Mouse (Mus musculus): ENCODE measurements around the gene Eps8. TPM values are rescaled to one million over a fixed set of nuclear protein-coding genes. Genes with fewer than 3 reads are reported as not detected.
"Not testable (repeated sequence)": the region's sequence is repeated elsewhere in the genome, so short reads cannot be mapped to it uniquely, and the experiment has no call there.

Gene Eps8
- polyA plus RNA-seq, 1 experiment from 2014 or later: 14.2 TPM

DNA sequence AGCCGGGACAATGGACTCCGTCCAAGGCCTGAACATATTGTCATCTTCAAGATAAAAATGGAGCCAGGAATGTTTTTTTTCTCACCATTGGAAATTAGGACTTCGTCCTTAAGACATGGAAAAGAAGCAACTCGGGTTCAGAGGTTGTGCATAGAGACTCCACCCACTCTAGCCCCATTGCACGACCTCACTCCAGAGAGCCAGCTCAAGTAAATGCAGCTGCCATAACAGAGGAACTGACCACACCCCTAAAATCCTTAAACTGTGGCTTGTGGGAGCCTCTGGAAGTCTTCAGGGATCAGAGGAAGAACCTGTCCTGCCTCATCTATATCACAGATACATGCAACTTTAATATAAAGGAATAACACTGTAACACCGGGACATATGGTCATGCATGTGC, 155.9 kb downstream of the Eps8 start:
- no peaks in the 10 kb centered on the region for H3K27me3 ChIP-seq
- 76% methylated on average over 6 of the region's 6 CpGs for WGBS
- no peak overlapping the region for H3K9ac ChIP-seq (replicated peaks)
- H3K4me3 ChIP-seq: no peak overlapping the region
- H3K36me3 ChIP-seq: no peaks in the 10 kb centered on the region
- no peaks in the 10 kb centered on the region for H3K9me3 ChIP-seq
- no peak overlapping the region for H3K27ac ChIP-seq (replicated peaks)
- no peak overlapping the region for H3K4me2 ChIP-seq (replicated peaks)
- no peak for ATAC-seq (replicated peaks)
- H3K4me1 ChIP-seq: no peaks in the 10 kb centered on the region

DNA sequence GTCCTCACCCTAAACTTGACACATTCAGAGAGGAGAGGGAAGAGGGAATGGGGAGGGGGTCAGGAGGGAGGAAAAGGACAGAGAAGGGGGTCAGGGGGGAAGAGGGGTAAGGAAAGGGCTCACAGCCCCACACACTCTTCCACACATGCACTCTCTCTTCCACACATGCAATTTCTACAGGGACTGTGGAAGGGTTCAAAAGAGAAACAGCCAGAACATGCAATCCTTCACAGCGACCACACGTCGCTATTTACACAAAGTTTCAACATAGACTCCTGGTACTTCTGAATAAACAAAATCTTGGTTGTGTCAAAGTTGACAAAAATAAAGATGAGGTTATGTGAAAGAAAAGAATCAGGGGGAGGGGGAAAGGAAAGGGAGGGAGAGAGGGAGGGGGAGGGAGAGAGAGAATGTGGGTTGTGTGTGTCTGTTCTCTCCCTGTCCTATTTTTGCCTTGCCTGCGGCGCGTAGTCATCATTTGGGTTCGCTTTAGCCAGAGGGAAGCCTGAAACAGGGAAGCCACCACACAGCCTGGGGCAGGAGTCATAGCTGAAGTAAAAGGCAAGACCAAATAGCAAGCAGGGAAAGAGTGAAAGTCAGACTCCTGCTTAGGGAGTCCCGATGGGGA, 157.4 kb downstream of the Eps8 start:
- Histone ChIP-seq H3K27me3 (no peaks in the 10 kb centered on the region), H3K4me2 (replicated peaks) (no peak overlapping the region), H3K9ac (replicated peaks) (no peak overlapping the region), H3K9me3 (no peaks in the 10 kb centered on the region), H3K4me1 (no peaks in the 10 kb centered on the region), H3K27ac (replicated peaks) (no peak overlapping the region), H3K36me3 (no peaks in the 10 kb centered on the region), H3K4me3 (no peak overlapping the region)
- no peak for ATAC-seq (replicated peaks)
- WGBS: 85% methylated on average over 8 of the region's 8 CpGs

DNA sequence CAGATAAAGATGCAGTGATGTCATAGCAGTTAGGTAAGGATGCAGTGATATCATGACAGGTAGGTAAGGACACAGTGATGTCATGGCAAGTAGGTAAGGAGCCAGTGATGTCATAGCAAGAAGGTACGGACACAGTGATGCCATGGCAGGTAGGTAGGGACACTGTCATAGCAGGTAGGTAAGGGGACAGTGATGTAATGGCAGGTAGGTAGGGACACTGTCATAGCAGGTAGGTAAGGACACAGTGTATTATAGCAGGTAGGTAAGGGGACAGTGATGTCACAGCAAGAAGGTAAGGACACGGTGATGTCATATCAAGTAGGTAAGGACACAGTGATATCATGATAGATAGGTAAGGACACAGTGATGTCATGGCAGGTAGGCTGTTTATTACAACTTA, 158.1 kb downstream of the Eps8 start:
- Histone ChIP-seq H3K4me3 (no peak overlapping the region), H3K36me3 (no peaks in the 10 kb centered on the region), H3K9me3 (no peaks in the 10 kb centered on the region), H3K27ac (replicated peaks) (no peak overlapping the region), H3K4me2 (replicated peaks) (no peak overlapping the region), H3K9ac (replicated peaks) (no peak overlapping the region), H3K27me3 (no peaks in the 10 kb centered on the region), H3K4me1 (no peaks in the 10 kb centered on the region)
- WGBS: 95% methylated on average over 2 of the region's 2 CpGs
- no peak for ATAC-seq (replicated peaks)

DNA sequence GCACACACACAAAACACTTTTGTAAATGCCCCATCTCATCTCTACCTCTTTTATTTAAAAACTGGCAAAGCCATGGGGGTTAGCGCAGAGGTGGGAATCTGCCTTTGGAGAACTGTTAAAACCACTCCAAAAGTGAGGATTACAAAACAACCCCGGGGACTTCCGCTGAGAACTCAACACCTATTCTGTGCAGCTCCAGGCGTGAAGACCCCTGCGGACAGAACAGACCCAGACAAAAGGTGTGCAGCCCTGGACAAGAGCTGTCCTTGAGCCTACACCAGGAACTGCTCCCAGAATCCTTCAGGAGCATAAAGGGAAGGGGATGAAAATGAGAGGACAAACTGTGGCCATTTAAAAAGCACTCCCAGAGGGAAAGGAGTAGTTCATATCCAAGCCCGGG, 159.4 kb downstream of the Eps8 start:
- no peak for ATAC-seq (replicated peaks)
- 66% methylated on average over 6 of the region's 6 CpGs for WGBS
- H3K27ac ChIP-seq (replicated peaks): no peak overlapping the region

DNA sequence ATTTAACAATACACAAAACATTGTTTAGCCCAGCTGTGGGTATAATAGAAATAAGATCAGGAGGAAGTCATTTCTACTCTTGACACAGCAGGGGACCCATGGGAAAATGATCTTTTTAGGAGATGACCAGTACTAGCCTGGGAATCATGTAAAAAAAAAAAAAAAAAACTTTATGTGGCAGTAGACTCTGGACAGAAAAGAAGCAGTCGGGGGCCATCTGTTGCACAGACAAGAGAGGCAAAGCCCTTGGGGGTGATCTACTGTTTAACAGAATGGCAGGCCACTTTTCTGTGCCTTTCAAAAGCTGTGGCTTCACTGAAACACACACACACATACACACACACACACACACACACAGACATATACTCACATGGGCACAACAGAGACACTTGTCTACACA, 159.9 kb downstream of the Eps8 start:
- H3K36me3 ChIP-seq: no peaks in the 10 kb centered on the region
- ATAC-seq (replicated peaks): no peak
- no peaks in the 10 kb centered on the region for H3K9me3 ChIP-seq
- no peaks in the 10 kb centered on the region for H3K4me1 ChIP-seq
- H3K4me2 ChIP-seq (replicated peaks): no peak overlapping the region
- no peak overlapping the region for H3K9ac ChIP-seq (replicated peaks)
- WGBS: 67% methylated on average over 1 of the region's 1 CpGs
- no peaks in the 10 kb centered on the region for H3K27me3 ChIP-seq
- H3K27ac ChIP-seq (replicated peaks): no peak overlapping the region
- H3K4me3 ChIP-seq: no peak overlapping the region

More for the DNA sequence above, 159.4 kb downstream of the Eps8 start:
- Histone ChIP-seq H3K36me3 (no peaks in the 10 kb centered on the region), H3K4me3 (no peak overlapping the region), H3K9me3 (no peaks in the 10 kb centered on the region), H3K4me1 (no peaks in the 10 kb centered on the region), H3K9ac (replicated peaks) (no peak overlapping the region), H3K4me2 (replicated peaks) (no peak overlapping the region), H3K27me3 (no peaks in the 10 kb centered on the region)

DNA sequence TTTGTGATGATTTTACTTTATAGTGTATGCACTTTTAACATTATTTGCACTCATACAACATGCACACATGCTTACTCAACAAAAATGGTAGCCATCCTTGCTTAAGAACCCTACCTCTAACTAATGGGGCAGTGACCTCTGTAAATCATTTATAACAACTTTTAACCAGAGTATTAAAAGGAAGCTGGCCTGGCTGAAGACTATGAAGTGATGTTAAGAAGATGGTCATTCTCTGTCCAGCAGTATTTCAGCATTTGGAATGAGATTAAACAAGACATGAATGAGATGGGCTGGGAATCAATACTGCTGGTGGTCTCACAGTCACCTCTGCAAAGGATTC, 160.6 kb downstream of the Eps8 start:
- no peaks in the 10 kb centered on the region for H3K36me3 ChIP-seq
- H3K4me1 ChIP-seq: no peaks in the 10 kb centered on the region
- no peak overlapping the region for H3K4me3 ChIP-seq
- no peak overlapping the region for H3K27ac ChIP-seq (replicated peaks)
- no peaks in the 10 kb centered on the region for H3K27me3 ChIP-seq
- no peaks in the 10 kb centered on the region for H3K9me3 ChIP-seq
- no peak overlapping the region for H3K4me2 ChIP-seq (replicated peaks)
- no peak for ATAC-seq (replicated peaks)
- H3K9ac ChIP-seq (replicated peaks): no peak overlapping the region

DNA sequence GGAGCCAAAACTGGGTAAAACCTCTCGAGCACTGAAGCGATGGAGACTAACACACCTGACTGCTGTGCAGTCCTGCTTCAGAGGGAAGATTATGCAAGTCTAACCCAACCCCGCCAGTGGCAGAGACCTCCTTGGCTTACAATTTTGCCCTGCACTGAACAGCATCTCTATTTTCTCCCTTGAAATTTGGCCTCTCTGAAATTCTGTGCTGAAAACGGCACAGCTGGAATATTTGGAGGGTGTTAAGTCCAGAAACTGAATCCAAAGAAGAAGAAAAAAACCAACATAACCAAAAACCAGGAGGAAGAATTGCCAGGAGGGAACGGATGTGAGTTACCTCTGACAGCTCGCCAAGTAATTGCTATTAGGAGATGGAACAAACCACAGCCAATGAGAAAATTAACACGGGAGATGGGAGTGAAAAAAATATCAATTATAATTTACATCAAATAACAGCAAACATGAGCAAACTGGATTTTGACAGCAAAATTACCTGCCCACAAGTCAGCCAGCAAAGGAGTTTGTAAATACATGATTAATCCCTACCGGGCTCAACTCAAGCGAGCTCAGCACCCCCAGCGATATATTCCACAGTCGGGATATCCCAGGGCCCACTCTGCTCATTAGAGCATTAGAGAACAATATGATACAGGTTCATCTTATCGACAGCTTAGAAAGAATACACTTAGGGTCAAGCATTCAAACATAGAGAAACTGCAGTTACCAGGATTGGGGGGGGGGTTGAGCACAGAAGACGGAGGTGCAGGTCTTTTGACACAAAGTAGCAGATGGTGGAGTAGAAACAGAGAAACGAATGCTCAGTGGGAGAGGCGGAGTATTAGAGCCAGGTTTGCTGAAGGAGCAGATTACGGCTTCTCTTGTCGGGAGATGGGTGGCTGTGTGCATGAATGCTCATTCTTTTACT, 161.2 kb downstream of the Eps8 start:
- H3K36me3 ChIP-seq: no peaks in the 10 kb centered on the region
- H3K4me1 ChIP-seq: no peaks in the 10 kb centered on the region
- H3K9ac ChIP-seq (replicated peaks): no peak overlapping the region
- H3K27me3 ChIP-seq: no peaks in the 10 kb centered on the region
- H3K27ac ChIP-seq (replicated peaks): no peak overlapping the region
- H3K4me2 ChIP-seq (replicated peaks): no peak overlapping the region
- WGBS: 83% methylated on average over 17 of the region's 17 CpGs
- no peak for ATAC-seq (replicated peaks)
- no peaks in the 10 kb centered on the region for H3K9me3 ChIP-seq
- no peak overlapping the region for H3K4me3 ChIP-seq

DNA sequence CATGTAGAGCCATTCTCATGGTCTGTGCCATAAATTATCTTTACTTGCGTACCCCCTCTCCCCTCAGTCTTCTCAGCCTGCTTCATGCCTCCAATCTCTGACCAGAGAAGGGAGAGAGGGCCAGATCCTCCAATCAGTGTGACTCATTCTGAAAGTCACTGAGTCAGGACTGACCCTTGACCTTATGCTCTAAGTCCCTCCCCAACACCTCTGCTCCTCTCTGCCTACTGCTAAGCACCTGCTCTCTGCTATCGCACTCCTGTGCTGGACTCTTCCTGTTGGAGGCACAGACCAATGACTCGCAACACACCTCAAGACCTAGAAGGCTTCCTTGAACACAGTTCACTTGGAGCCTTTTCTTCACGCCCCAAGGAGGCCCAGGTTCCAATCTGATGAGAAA, 162.1 kb downstream of the Eps8 start:
- H3K4me2 ChIP-seq (replicated peaks): no peak overlapping the region

DNA sequence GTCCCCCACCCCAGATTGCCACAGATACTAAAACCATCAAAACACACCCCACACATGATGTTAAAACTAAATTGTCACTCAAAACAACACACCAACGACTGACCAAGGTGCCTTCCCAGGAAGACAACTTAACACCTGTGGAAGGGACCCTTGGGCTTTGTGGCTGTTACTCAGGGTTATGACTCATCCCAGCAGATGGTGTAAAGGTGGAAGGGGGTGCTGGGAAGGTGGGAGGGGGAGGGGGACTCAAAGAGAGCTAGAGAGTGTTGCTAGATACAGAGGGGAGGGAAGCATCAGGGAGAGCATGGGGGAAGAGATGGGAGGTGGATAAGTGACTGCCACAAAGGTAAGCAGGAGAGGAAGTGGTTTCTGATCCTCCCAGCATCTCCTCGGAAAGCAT, 163.0 kb downstream of the Eps8 start:
- 87% methylated on average over 2 of the region's 2 CpGs for WGBS
- no peak for ATAC-seq (replicated peaks)

More for the DNA sequence above, 162.1 kb downstream of the Eps8 start:
- H3K9ac ChIP-seq (replicated peaks): no peak overlapping the region
- no peak overlapping the region for H3K4me3 ChIP-seq
- 89% methylated on average over 4 of the region's 4 CpGs for WGBS
- no peaks in the 10 kb centered on the region for H3K4me1 ChIP-seq
- ATAC-seq (replicated peaks): no peak
- no peaks in the 10 kb centered on the region for H3K9me3 ChIP-seq
- no peaks in the 10 kb centered on the region for H3K27me3 ChIP-seq
- H3K27ac ChIP-seq (replicated peaks): no peak overlapping the region
- no peaks in the 10 kb centered on the region for H3K36me3 ChIP-seq

DNA sequence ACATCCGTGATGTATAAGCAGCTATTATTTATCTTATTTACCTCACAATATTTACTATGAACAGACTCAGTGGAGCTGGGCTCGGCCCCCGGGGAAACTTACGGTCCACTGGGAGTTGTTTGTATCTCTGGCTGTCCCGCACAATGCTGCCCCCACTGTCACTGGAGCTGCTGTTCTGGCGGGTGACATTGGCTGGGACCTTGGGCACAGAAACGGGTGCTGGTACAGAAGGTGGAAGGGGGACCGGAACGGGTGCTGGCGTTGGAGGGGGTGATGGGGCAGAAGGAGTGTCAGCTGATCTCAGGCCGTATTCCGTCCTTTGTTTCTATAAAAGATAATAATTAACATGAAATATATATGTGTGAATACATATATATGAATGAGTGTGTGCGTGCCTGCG, 164.6 kb downstream of the Eps8 start:
- Histone ChIP-seq H3K27ac (replicated peaks) (no peak overlapping the region), H3K9ac (replicated peaks) (no peak overlapping the region), H3K4me1 (no peaks in the 10 kb centered on the region), H3K4me3 (no peak overlapping the region), H3K9me3 (no peaks in the 10 kb centered on the region), H3K4me2 (replicated peaks) (no peak overlapping the region), H3K36me3 (no peaks in the 10 kb centered on the region), H3K27me3 (no peaks in the 10 kb centered on the region)
- no peak for ATAC-seq (replicated peaks)
- 93% methylated on average over 14 of the region's 14 CpGs for WGBS

More for the DNA sequence above, 163.0 kb downstream of the Eps8 start:
- Histone ChIP-seq H3K4me2 (replicated peaks) (no peak overlapping the region), H3K9ac (replicated peaks) (no peak overlapping the region), H3K4me3 (no peak overlapping the region), H3K27me3 (no peaks in the 10 kb centered on the region), H3K36me3 (no peaks in the 10 kb centered on the region), H3K27ac (replicated peaks) (no peak overlapping the region), H3K9me3 (no peaks in the 10 kb centered on the region), H3K4me1 (no peaks in the 10 kb centered on the region)

DNA sequence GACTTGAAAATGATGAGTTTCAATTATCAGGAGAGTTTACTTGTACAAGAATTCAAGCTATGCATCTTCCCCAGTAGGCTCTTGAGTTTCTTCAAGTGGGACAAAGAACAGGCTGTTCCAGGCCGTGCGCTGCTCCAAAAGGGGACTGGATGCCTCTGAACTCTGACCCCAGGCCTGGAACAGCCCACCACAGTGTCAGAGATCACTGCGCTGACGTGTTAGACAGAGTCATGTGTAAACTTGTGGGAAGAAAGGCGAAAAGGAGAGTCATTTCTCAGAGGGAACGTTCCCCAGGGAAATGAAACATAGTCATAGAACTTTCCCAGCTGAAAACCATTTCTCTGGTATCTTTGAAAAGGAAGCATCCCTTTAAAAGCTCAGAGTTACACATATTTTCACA, 167.2 kb downstream of the Eps8 start:
- no peak for ATAC-seq (replicated peaks)
- WGBS: 80% methylated on average over 6 of the region's 6 CpGs
- H3K4me1 ChIP-seq: no peaks in the 10 kb centered on the region
- no peak overlapping the region for H3K4me2 ChIP-seq (replicated peaks)
- no peaks in the 10 kb centered on the region for H3K36me3 ChIP-seq
- H3K9ac ChIP-seq (replicated peaks): no peak overlapping the region
- H3K27me3 ChIP-seq: no peaks in the 10 kb centered on the region
- no peaks in the 10 kb centered on the region for H3K9me3 ChIP-seq
- H3K27ac ChIP-seq (replicated peaks): no peak overlapping the region
- no peak overlapping the region for H3K4me3 ChIP-seq

DNA sequence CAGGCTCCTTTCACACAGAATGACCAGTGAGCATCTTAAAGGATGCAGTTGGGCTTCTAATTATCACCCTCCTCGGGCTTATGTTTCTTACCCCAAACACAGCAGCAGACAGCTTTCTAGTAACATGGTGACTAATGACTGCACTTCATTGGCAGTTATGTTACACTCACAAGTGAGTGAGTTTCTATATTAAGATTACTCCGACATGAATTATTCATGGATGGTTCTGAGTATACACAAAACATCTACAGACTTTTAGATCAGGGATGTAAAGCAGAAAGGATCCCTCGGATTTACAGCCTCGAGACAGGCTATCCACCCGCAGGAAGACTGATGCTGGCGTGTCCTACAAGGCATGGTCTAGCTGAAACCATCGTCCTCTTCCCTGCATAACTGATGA, 171.8 kb downstream of the Eps8 start:
- Histone ChIP-seq H3K9me3 (no peaks in the 10 kb centered on the region), H3K4me3 (no peak overlapping the region), H3K36me3 (no peaks in the 10 kb centered on the region), H3K27me3 (no peaks in the 10 kb centered on the region), H3K9ac (replicated peaks) (no peak overlapping the region), H3K27ac (replicated peaks) (no peak overlapping the region), H3K4me1 (no peaks in the 10 kb centered on the region), H3K4me2 (replicated peaks) (no peak overlapping the region)
- peak; percentile 57 for ATAC-seq (replicated peaks)
- 54% methylated on average over 7 of the region's 7 CpGs for WGBS

DNA sequence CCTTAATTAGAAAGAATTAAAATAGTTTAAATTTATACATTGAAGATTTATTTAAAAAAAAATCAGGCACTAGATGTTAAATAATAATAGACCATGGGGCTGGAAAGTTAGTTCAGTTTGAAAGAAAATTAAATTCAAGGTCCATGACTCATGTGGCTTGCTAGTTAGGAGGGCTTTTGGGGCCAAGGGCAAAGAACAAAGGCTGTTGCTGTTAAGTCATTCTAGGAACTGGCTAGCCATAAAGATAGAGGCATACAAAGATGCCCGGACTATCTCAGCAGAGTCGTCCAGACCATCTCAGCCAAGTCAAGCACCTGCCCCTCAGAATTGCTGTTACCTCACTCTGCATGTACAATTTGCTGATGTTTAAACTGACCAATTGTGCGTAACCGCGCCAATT, 179.0 kb downstream of the Eps8 start:
- H3K4me1 ChIP-seq: peaks cover 19% of the 10 kb centered on the region
- not testable (repeated sequence) for H3K27me3 ChIP-seq; H3K9ac ChIP-seq (replicated peaks); H3K4me3 ChIP-seq; H3K36me3 ChIP-seq; H3K27ac ChIP-seq (replicated peaks); H3K4me2 ChIP-seq (replicated peaks); ATAC-seq (replicated peaks); H3K9me3 ChIP-seq
- 97% methylated on average over 5 of the region's 5 CpGs for WGBS
